Mouse (Mus musculus) forebrain, embryonic 11.5 days (tissue): ENCODE data around the gene Ypel2. TPM values are rescaled to one million over a fixed set of nuclear protein-coding genes. Genes with fewer than 3 reads are reported as not detected.

Experiments used
- ATAC-seq: fragments of 200-750 bp; cut with Nextera tagmentation; replicated peaks from 2 replicates; pipeline ENCODE4 v1.8.0; 2017; ENCODE audit warnings: moderate TSS enrichment; ENCODE audit not compliant: low FRiP score
- DNase-seq: peaks from one replicate; pipeline ENCODE4 v3.0.0-alpha.2; 2017; ENCODE audit warnings: low spot score
- H3K27ac ChIP-seq: fragments of 300-500 bp; sonication (generic); 2 replicates; pipeline ENCODE4 v1.5.1; 2014; ENCODE audit warnings: low read depth, low read length
- H3K27me3 ChIP-seq: fragments of 300-500 bp; sonication (generic); 2 replicates; pipeline ENCODE4 v1.6.1; 2014; ENCODE audit warnings: mild to moderate bottlenecking, low read length, mixed read lengths; ENCODE audit not compliant: control insufficient read depth, insufficient read depth
- H3K36me3 ChIP-seq: fragments of 300-500 bp; sonication (generic); 2 replicates; pipeline ENCODE4 v1.6.1; 2014; ENCODE audit warnings: mild to moderate bottlenecking, low read length, moderate library complexity, mixed read lengths; ENCODE audit not compliant: control insufficient read depth, insufficient read depth
- H3K4me1 ChIP-seq: fragments of 300-500 bp; sonication (generic); replicated peaks from 2 replicates; pipeline ENCODE4 v1.6.1; 2014; ENCODE audit warnings: low read length, mixed read lengths; ENCODE audit not compliant: control insufficient read depth, insufficient read depth
- H3K4me2 ChIP-seq: fragments of 300-500 bp; sonication (generic); 2 replicates; pipeline ENCODE4 v1.6.1; 2014; ENCODE audit warnings: low read depth, mild to moderate bottlenecking, low read length, moderate library complexity, mixed read lengths; ENCODE audit not compliant: severe bottlenecking
- H3K4me3 ChIP-seq: fragments of 300-500 bp; sonication (generic); 2 replicates; pipeline ENCODE4 v1.5.1; 2014; ENCODE audit warnings: low read depth, low read length
- H3K9ac ChIP-seq: fragments of 300-500 bp; sonication (generic); 2 replicates; pipeline ENCODE4 v1.6.1; 2014; ENCODE audit warnings: low read length
- H3K9me3 ChIP-seq: fragments of 300-500 bp; sonication (generic); 2 replicates; pipeline ENCODE4 v1.6.1; 2016; ENCODE audit warnings: low read length, mixed read lengths; ENCODE audit not compliant: control insufficient read depth
- WGBS: fragments of 180-500 bp; shearing (Covaris S2); extraction: QIAGEN DNeasy Blood & Tissue Kit; methylation state at CpG from one replicate; pipeline ENCODE4 v1.1.7; 2014; 5-methylcytosine and 5-hydroxymethylcytosine counted together
- polyA plus RNA-seq: library from polyadenylated mRNA; unstranded; fragments of >200 nt; fragmentation: Nextera tagmentation; extraction: Ambion mirVana; gene quantifications from 2 replicates; pipeline ENCODE4 v1.2.1, GENCODE M21; 2014

The Ypel2 gene
- polyA plus RNA-seq, 1 experiment from 2014 or later, result 5.4 TPM

DNA sequence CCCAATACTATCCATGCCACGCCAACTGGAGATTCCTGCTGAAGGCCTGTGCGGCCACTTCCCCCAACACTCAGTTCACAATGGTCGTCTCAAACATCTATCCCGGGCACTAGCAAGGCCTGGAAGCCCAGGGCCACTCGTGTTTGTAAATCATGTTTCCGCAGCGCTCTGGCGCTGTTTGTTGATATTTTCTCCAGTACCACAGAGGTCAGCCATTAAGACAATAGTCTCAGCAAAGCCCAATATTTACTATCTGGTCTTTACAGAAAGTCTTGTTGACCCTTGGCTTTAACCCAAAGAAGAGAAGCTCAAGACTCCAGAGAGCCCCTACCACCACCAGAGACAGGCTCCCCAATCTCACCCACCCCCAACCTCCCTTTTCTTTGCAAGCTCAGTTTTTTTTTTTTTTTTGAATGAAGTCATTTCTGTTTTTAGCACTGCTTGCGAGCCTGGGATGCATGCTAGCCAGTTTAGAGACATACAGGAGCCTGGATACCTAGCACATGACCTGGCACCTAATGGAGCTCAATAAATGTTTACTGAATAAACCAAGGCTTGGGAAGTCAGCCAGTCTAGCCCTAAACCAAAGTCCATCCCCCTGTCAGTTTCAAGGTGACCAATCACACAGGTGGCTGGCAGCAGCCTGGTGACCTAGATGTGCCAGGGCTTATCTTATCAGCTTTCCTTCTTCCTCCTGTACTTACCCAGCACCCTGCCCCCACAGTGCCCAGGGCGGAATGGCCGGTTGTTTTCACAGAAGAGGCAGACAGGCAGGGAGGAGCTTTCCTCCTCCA, 31.8 kb downstream of the Ypel2 start:
- ATAC-seq (no peak), DNase-seq (no peak)
- no peak overlapping the region for H3K4me3 ChIP-seq
- H3K4me2 ChIP-seq, result no peak overlapping the region
- H3K27me3 ChIP-seq, result no peaks in the 10 kb centered on the region
- no peak overlapping the region for H3K9ac ChIP-seq
- 85% methylated on average over 11 of the region's 11 CpGs for WGBS
- H3K36me3 ChIP-seq, result no peaks in the 10 kb centered on the region
- no peaks in the 10 kb centered on the region for H3K9me3 ChIP-seq
- H3K27ac ChIP-seq, result no peak overlapping the region
- H3K4me1 ChIP-seq, result no peaks in the 10 kb centered on the region

DNA sequence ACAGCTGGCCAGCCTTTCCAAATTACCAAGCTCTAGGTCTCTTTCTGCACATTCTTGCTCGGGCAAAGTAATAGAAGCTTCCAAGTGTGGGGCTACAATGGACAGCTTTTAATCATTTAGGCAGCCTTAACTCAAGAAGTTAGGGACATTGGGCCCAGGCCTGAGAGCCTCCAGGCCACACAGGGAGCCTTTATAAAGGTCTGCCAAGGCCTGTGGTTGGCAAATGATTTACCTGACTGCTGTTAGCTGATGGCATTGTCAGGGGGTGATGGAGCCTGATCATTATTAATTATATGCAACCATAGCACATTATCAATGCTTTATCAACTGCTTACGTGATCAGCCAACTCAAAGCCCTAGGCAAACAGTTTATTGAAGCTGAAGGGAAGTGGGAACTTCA, 33.2 kb downstream of the Ypel2 start:
- H3K36me3 ChIP-seq, result no peaks in the 10 kb centered on the region
- 66% methylated on average over 2 of the region's 2 CpGs for WGBS
- H3K4me3 ChIP-seq, result no peak overlapping the region
- H3K27ac ChIP-seq, result no peak overlapping the region
- no peaks in the 10 kb centered on the region for H3K9me3 ChIP-seq
- no peaks in the 10 kb centered on the region for H3K27me3 ChIP-seq
- DNase-seq, result no peak
- H3K4me1 ChIP-seq, result no peaks in the 10 kb centered on the region; the same call in 1 of the 2 replicates
- no peak overlapping the region for H3K9ac ChIP-seq
- no peak overlapping the region for H3K4me2 ChIP-seq
- no peak for ATAC-seq

DNA sequence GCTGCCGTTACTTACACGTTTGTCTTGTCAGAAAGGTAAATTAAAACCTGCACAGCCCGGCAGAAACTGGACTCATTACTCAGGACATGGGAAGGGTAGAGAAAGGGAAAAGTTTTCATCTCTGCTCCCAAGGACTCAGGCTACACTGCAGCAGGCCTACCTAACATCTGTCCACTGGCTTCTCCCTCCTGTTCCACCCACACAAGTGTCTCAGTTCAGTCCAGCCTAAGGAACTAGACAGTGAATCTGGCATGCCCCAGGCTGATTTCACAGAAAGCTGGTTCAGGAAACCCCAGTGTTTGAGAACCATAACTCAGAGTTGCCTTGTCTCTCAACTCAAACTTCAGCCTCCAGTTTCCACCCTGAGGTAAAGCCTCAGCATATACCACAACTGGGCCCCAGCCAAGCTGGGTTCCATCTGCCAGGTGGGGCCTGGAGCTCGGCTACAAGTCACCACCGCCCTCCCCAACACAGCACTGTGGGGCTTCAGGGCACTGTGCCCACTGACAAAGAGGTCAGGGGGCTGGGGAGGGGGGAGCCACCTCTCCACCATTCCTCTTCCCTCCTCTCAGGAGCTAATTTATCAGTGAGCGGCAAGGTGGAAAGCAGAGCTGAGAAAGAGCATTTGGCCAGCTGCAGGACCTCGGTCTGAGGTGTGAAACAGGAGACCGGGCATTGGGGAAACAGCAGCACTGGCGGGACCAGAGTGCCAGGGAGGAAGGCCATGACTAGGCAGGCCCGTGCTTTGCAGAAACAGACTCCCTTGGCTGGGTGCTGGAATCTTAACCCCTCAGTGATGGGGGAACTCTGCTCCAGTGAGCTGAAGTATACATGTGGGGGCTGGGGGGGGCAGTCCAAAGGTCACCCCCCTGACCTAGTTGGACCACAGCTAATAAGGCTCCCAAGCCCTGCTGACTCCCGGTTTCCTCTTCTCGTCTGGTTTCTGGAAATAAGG, 34.5 kb downstream of the Ypel2 start:
- Histone ChIP-seq H3K4me2 (no peak overlapping the region), H3K36me3 (no peaks in the 10 kb centered on the region), H3K4me1 (no peaks in the 10 kb centered on the region; the same call in 1 of the 2 replicates), H3K9me3 (no peaks in the 10 kb centered on the region), H3K9ac (no peak overlapping the region; the same call in 1 of the 2 replicates), H3K4me3 (no peak overlapping the region), H3K27me3 (no peaks in the 10 kb centered on the region), H3K27ac (no peak overlapping the region)
- no peak for ATAC-seq
- DNase-seq, result no peak
- WGBS, result 68% methylated on average over 12 of the region's 12 CpGs

DNA sequence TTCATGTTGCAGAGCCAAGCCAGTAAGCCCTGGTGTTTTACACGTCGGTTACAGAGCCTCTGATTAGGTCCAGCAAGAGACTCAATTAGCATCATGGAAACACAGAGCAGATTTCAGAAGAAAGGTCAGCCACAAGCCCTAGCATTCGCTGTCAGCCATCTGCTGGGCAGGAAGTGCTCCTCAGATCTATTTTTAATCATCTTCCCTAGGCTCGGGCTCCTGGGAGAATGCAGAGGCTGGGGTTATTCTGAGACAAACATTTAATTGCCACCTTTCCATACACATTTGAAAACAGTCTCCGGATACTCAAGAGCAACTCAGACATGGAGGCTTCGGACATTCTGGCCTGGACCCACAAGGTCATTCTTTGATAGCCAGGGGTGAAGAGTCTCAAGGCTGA, 35.3 kb downstream of the Ypel2 start:
- H3K4me1 ChIP-seq, result no peaks in the 10 kb centered on the region; the same call in 1 of the 2 replicates
- H3K9ac ChIP-seq, result no peak overlapping the region
- 68% methylated on average over 6 of the region's 6 CpGs for WGBS
- H3K9me3 ChIP-seq, result no peaks in the 10 kb centered on the region
- ATAC-seq (no peak), DNase-seq (no peak)
- no peak overlapping the region for H3K27ac ChIP-seq
- H3K36me3 ChIP-seq, result no peaks in the 10 kb centered on the region
- H3K27me3 ChIP-seq, result no peaks in the 10 kb centered on the region
- no peak overlapping the region for H3K4me2 ChIP-seq
- no peak overlapping the region for H3K4me3 ChIP-seq

DNA sequence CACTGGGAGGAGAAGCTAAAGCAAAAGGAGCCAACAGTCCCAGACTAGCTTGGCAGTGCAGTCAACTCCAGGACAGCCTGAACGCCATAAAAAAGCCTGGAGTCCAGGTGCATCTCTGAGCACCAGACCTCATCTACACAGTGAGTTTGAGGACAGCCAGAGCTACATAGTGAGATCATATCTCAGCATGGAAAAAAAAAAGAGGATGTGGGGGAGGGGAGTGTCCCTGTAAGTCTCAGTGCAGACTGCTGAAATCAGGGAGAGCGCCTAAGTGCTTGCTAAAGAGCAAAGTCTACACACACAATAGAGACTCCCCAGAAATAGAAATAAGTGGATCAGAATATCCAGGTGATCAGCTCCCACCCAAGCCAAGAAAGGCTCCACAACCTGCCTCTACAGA, 37.1 kb downstream of the Ypel2 start:
- Histone ChIP-seq H3K36me3 (no peaks in the 10 kb centered on the region), H3K4me3 (no peak overlapping the region), H3K9me3 (no peaks in the 10 kb centered on the region), H3K27ac (no peak overlapping the region), H3K9ac (no peak overlapping the region), H3K4me1 (no peaks in the 10 kb centered on the region; the same call in 1 of the 2 replicates), H3K4me2 (no peak overlapping the region), H3K27me3 (no peaks in the 10 kb centered on the region)
- WGBS, result 84% methylated on average over 2 of the region's 2 CpGs
- DNase-seq, result no peak
- ATAC-seq, result no peak

DNA sequence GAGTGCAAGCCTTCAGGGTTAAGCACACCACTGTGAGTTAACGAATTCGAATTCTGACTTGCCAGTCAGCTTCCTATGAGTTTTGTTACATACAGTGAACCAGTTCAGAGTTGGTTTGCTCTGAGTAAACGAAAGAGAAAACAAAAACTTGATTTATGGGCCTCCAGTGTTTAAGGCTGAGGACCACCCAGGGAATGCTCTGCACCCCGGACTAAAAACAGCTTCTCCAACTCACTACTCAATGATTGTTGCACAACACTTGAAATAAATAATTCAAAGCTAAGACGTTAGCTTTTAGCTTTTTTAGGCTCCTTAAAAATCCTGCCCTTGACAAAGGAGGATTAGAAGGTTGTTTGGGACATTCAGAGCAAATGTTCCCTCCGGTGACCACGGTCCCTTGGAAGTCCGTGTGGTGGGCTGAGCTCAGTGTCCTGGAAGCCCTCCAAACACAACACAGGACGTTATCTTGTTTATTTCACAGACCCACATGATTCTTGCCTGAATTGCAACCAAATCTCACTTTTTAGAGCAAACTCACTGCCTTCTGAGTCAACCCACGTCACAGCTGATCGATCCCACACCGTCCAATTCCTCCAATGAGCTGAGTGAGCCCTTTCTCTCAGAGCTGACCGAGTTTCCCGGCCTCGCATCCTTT, 38.8 kb downstream of the Ypel2 start:
- Histone ChIP-seq H3K4me2 (no peak overlapping the region), H3K27me3 (no peaks in the 10 kb centered on the region), H3K36me3 (no peaks in the 10 kb centered on the region), H3K4me3 (no peak overlapping the region), H3K9me3 (no peaks in the 10 kb centered on the region), H3K9ac (no peak overlapping the region), H3K27ac (no peak overlapping the region), H3K4me1 (no peaks in the 10 kb centered on the region; the same call in 1 of the 2 replicates)
- 89% methylated on average over 15 of the region's 15 CpGs for WGBS
- DNase-seq (no peak), ATAC-seq (no peak)

DNA sequence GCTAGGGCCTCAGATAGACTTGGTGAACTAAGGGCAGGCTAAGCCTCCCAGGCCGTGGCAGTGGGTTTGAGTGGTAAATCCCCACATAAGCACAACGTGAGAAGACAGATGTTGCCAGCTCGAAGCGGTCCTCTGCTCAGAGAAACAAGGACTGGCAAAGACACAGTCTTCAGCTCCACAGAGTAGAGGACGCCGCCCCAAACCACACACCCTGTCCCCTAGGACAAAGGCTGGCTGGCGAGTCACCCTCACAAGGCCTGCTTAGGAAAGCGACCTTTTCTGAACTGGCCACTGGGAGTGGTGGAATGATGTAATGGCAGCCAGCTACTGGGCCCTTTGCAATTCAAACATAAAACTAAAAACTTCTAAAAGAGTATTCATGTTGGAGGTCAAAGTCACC, 40.4 kb downstream of the Ypel2 start:
- no peak for DNase-seq
- WGBS, result 80% methylated on average over 8 of the region's 8 CpGs
- Histone ChIP-seq H3K36me3 (no peaks in the 10 kb centered on the region), H3K4me2 (no peak overlapping the region), H3K27ac (no peak overlapping the region), H3K9me3 (no peaks in the 10 kb centered on the region), H3K4me1 (no peaks in the 10 kb centered on the region; the same call in 1 of the 2 replicates), H3K4me3 (no peak overlapping the region), H3K27me3 (no peaks in the 10 kb centered on the region), H3K9ac (no peak overlapping the region)
- ATAC-seq, result no peak

DNA sequence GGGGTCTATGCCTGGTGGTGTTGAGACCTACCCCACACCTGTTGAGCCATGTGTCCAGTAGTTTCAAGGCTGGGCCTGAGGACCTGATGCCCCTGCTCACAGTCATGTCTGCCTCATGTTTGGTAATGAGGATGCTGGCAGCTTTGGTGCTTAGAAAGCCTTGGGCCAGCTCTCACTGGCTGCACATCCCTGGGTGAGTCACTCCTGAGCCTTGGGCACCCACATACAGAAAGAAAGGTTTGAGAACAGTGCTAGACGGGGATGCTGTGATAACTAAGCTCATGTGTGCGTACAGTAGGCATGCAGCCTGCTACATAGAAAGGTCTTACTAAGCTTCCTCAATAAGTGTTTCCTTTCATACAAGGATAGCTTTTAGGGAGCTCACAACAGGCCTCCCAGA, 40.8 kb downstream of the Ypel2 start:
- H3K4me1 ChIP-seq, result no peaks in the 10 kb centered on the region; the same call in 1 of the 2 replicates
- H3K36me3 ChIP-seq, result no peaks in the 10 kb centered on the region
- no peak overlapping the region for H3K9ac ChIP-seq
- WGBS, result 95% methylated on average over 2 of the region's 2 CpGs
- DNase-seq (no peak), ATAC-seq (no peak)
- no peak overlapping the region for H3K4me2 ChIP-seq
- H3K9me3 ChIP-seq, result no peaks in the 10 kb centered on the region
- H3K27me3 ChIP-seq, result no peaks in the 10 kb centered on the region
- H3K4me3 ChIP-seq, result no peak overlapping the region
- no peak overlapping the region for H3K27ac ChIP-seq
